Mouse (Mus musculus) cerebellum, adult 8-10 months (tissue): Measurements from ENCODE around the gene Vamp9.

Experiments
- DNase-seq: peaks from one replicate; pipeline ENCODE4 v3.0.0; 2022

The Vamp9 gene

GRCm38 (mm10) chr5:99906181-99906956 is at the start of gene Vamp9:
Gene Vamp9, plus strand, starts transcription at chr5:99906254.
- DNase-seq, result peak; percentile 87

- no peak for DNase-seq
Observed at GRCm38 (mm10) chr5:99857106-99857637, 48.9 kb upstream of the Vamp9 start.

GRCm38 (mm10) chr5:99859637-99860433 is 46.2 kb upstream of the Vamp9 start:
- no peak for DNase-seq

- DNase-seq, result no peak
Observed at GRCm38 (mm10) chr5:99861816-99862215, 44.2 kb upstream of the Vamp9 start.

- DNase-seq, result peak; percentile 19
Observed at GRCm38 (mm10) chr5:99863656-99864380, 42.2 kb upstream of the Vamp9 start.

- no peak for DNase-seq
Observed at GRCm38 (mm10) chr5:99865779-99866178, 40.3 kb upstream of the Vamp9 start.

- DNase-seq, result no peak
Observed at GRCm38 (mm10) chr5:99868286-99868685, 37.8 kb upstream of the Vamp9 start.

- no peak for DNase-seq
Observed at GRCm38 (mm10) chr5:99868923-99869322, 37.1 kb upstream of the Vamp9 start.

GRCm38 (mm10) chr5:99877565-99877964 is 28.5 kb upstream of the Vamp9 start:
- no peak for DNase-seq

- DNase-seq, result no peak
Observed at GRCm38 (mm10) chr5:99882441-99882840, 23.6 kb upstream of the Vamp9 start.

- no peak for DNase-seq
Observed at GRCm38 (mm10) chr5:99884035-99884434, 22.0 kb upstream of the Vamp9 start.

GRCm38 (mm10) chr5:99887133-99887532 is 18.9 kb upstream of the Vamp9 start:
- no peak for DNase-seq

- peak; percentile 45 for DNase-seq
Observed at GRCm38 (mm10) chr5:99891516-99892441, 14.3 kb upstream of the Vamp9 start.

GRCm38 (mm10) chr5:99900041-99900440 is 6.0 kb upstream of the Vamp9 start:
- DNase-seq, result peak; percentile 29

GRCm38 (mm10) chr5:99905731-99906130 is 323 bp upstream of the Vamp9 start:
- no peak for DNase-seq

GRCm38 (mm10) chr5:99915494-99915893 is 9.4 kb downstream of the Vamp9 start:
- no peak for DNase-seq

- DNase-seq, result no peak
Observed at GRCm38 (mm10) chr5:99922033-99922432, 16.0 kb downstream of the Vamp9 start.

- DNase-seq, result no peak
Observed at GRCm38 (mm10) chr5:99927951-99928350, 21.9 kb downstream of the Vamp9 start.

GRCm38 (mm10) chr5:99931910-99932309 is 25.9 kb downstream of the Vamp9 start:
- DNase-seq, result no peak

GRCm38 (mm10) chr5:99939440-99939839 is 33.4 kb downstream of the Vamp9 start:
- DNase-seq, result no peak

GRCm38 (mm10) chr5:99941273-99941672 is 35.2 kb downstream of the Vamp9 start:
- no peak for DNase-seq
